Mouse (Mus musculus) liver, embryonic 14.5 days (tissue): Measurements from ENCODE around the gene Slc22a16.

Experiments
- CTCF ChIP-seq: IDR thresholded peaks from 2 replicates; pipeline ENCODE4 v1.5.1; 2016; ENCODE audit warnings: antibody characterized with exemption, low read depth, control low read depth
- EP300 ChIP-seq: IDR thresholded peaks from 2 replicates; pipeline ENCODE4 v1.6.1; 2016; ENCODE audit warnings: antibody characterized with exemption, low read depth

DNA sequence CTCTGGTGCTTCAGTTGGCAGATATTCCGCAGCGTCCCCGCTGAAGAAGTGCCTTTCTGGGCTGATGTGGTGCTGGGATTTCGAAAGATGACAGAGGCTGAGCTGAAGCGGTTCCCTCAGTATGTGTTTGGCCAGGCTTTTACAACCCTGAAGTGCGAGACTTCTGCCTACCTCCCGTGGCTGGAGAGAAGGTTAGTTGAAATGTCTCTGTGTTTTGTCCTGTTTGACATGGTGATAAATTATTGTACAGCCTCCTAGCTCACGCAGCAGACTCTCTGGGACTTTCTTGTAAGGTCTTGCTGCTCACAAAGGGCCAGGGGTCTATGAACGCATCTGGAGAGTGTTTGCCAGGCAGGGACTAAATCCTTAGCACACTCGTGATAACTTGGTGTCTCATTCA, 67.2 kb downstream of the Slc22a16 start:
- TF ChIP-seq CTCF, result no peak
- TF ChIP-seq EP300, result no peak
